Mouse (Mus musculus): ENCODE measurements around the gene Atp7b. TPM values are rescaled to one million over a fixed set of nuclear protein-coding genes. Genes with fewer than 3 reads are reported as not detected.
A peak's percentile ranks its signal among the peaks of the same experiment; 100 is the strongest.

The Atp7b gene
- 1 to 10 TPM; 2.6 to 3.1 TPM for total RNA-seq (2021)

DNA sequence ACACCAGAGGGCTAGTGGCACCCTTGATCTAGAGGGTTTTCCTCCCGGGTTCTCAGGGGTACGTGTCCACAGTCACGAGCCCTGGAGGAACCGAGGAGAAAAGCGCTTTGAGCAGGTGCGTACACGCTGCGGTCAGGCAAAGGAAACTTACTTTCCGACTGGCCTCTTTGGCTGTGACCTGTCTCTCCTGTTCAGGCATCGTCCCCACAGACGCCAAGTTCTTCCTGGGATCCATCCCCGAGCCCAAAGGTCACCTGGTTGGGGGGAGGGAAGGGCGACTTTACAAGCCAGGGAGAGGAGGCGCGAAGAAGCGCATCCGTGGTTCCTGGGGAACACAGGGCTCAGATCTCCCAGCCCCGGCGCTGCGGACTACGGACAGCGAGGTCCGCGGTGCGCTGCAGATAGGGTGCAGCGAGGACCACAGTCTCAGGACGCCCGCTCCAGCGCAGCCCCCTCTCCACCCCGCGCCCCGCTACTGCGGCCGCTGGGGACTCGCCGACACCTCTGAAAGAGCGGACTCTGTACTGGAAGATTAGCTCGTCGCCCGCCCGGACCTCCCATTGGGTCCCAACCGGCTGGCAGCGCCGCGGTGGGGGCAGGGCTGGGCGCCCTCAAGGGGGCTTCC, at the start of gene Atp7b:
Gene Atp7b, minus strand, starts transcription at position 485 of the 625 bp plus-strand sequence.
- peak in 1 of 2 experiments; percentile 36 for DNase-seq (ENCODE audit: extremely low spot score in 1 of 2, low spot score in 2 of 2)
- intact Hi-C loops (cut with DNase I) = no loop called here

DNA sequence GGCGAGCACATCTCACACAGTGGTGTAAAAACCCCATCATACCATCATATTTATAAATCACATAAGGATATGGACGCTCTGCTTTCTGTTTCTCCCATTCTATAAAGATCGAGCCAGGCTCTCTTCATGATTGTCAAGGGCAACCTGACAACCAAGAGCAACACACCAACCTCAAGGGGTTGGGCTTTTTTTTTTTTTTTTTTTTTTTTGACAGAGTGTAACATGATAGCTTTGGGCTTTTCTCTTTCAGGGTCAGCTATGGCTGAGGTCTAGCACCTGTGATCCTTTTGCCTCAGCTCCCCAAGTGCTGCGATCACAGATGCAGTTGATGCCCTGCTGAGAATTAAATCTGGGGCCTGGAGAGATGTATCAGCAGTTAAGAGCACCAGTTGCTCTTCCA, 46.9 kb upstream of the Atp7b start:
- intact Hi-C loops (cut with DNase I) = no loop called here
- DNase-seq (ENCODE audit: extremely low spot score in 1 of 2, low spot score in 2 of 2) = no peak

GRCm38 (mm10) chr8:22091568-22091967, 31.5 kb upstream of the Atp7b start:
- DNase-seq (ENCODE audit: extremely low spot score in 1 of 2, low spot score in 2 of 2) = peak in 1 of 2 experiments; percentile 17
- intact Hi-C loops (cut with DNase I) = no loop called here

DNA sequence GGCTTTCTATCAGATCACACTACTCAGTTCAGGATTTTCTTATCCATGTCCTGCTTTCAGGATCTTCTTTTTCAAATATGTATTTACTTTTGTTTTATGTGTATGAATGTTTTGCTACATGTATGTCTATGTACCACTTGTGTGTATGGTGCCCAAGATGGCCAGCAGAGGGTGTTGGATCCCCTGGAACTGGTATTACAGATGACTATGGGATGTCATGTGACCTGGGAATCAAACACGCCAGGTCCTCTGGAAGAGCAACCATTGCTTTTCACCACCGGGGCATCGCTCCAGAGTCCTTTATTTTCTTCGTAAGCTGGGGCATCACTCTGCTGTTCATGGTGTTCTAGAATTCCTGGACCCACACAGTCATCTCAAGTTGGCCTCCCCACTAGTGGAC, 29.1 kb upstream of the Atp7b start:
- intact Hi-C loops (cut with DNase I) = no loop called here
- DNase-seq (ENCODE audit: extremely low spot score in 1 of 2, low spot score in 2 of 2) = no peak

GRCm38 (mm10) chr8:22079313-22080007, 19.4 kb upstream of the Atp7b start:
- DNase-seq (ENCODE audit: extremely low spot score in 1 of 2, low spot score in 2 of 2) = no peak
- intact Hi-C loops (cut with DNase I) = no loop called here

GRCm38 (mm10) chr8:22061126-22061525, 1.0 kb upstream of the Atp7b start:
- intact Hi-C loops (cut with DNase I) = no loop called here

GRCm38 (mm10) chr8:22060446-22060889, 363 bp upstream of the Atp7b start, which contains the start of gene Alg11:
Gene Alg11 (plus strand): TSS chr8:22060721.
- peak; percentile 96 to 99 for DNase-seq (ENCODE audit: extremely low spot score in 1 of 2, low spot score in 2 of 2)
- intact Hi-C loops (cut with DNase I) = no loop called here

More at GRCm38 (mm10) chr8:22061126-22061525, 1.0 kb upstream of the Atp7b start:
- no peak for DNase-seq (ENCODE audit: extremely low spot score in 1 of 2, low spot score in 2 of 2)

GRCm38 (mm10) chr8:22059153-22059738, 859 bp downstream of the Atp7b start:
- intact Hi-C loops (cut with DNase I) = no loop called here
- DNase-seq (ENCODE audit: extremely low spot score in 1 of 2, low spot score in 2 of 2) = no peak

DNA sequence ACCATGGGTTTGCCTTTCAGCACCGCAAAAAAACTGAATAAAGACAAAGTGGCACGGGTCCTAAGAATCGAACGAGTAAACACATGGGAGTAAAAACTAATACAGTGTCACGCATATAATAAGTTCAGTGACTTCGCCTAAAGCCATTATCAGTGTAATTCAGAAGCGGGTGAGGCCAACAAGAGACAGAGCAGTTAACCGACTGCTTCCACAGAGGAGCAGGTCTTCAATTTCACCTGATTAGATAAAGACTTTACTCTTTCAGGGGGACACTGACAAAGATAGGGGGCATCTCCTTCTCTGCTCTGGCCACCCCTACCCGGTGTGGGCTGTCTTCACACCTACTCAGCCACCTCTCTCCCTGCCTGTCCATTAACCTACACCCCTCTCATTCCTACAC, 1.7 kb downstream of the Atp7b start:
- intact Hi-C loops (cut with DNase I) = no loop called here
- no peak for DNase-seq (ENCODE audit: extremely low spot score in 1 of 2, low spot score in 2 of 2)

- no peak for DNase-seq (ENCODE audit: extremely low spot score in 1 of 2, low spot score in 2 of 2)
- intact Hi-C loops (cut with DNase I) = no loop called here
Observed at GRCm38 (mm10) chr8:22056850-22057249, 3.3 kb downstream of the Atp7b start.

GRCm38 (mm10) chr8:22055492-22055877, 4.6 kb downstream of the Atp7b start:
- intact Hi-C loops (cut with DNase I) = no loop called here

DNA sequence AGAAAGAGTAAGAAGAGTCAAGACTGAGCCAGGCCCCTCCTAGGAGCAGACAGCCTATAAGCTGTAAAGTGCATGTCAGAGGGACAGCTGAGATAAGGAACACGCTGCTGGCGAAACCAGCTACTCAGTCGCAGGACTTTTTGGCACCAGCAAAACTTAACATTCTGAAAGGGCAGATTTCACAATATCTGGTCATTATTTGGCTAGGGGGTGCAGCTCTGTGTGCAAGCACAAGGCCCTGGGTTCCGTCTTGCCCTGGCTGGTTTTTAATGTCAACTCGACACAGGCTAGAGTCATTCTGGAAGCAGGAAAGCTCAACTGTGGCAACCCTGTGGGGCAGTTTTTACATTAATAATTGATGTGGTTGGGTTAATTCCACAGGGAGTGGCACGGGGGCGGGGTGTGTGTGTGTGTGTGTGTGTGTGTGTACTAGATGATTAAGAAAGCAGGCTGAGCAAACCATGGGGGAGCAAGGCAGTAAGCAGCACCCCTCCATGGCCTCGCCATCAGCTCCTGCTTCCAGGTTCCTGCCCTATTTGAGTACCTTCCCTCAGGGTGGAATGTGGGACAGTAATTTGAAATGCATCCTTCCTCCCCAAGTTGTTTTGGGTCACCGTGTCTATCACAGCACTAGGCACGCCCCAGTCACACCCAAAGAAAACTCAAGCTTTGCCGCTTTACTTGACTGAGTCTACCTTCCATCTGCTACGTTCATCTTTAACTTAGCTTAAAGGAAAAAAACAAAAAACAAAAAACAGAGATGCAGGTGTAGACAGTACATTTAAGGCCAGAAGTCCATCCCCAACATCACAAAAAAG, 5.2 kb downstream of the Atp7b start:
- intact Hi-C loops (cut with DNase I) = no loop called here
- DNase-seq (ENCODE audit: extremely low spot score in 1 of 2, low spot score in 2 of 2) = no peak

More at GRCm38 (mm10) chr8:22055492-22055877, 4.6 kb downstream of the Atp7b start:
- no peak for DNase-seq (ENCODE audit: extremely low spot score in 1 of 2, low spot score in 2 of 2)

DNA sequence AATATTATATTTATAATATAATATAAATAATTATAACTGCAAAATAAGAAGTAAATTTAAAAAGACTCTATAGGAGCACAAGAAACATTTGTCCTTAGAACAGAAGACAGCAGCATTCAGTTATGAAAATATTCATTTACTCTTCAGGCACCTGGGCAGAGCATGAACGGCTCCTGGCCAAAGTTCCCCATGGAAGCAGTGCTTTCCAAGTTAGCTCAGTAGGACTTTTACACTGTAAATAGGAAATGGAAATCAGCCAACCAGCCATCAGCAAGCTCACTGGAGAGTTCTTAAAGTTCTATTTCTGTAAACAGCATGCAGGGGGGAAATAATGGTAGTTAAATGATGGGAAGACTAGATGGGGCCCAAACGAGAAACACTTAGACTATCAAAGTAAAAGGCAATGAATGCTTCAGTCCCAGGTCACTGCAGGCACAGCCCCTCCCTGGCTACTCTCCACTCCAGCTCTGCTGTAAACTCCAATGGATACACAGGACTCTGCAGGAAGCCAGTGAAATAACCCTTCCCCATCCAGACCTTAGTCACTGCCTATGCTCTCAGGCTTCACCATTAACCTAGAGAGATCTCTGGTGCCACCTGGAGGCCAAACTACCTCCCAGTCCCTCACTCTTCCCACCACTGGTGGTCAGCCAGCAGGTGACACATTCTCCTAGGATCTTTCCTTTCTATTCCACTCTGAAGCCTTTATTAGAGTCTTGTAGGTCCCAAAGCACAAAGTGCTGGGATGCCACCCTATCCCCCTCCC, 12.2 kb downstream of the Atp7b start:
- peak in 1 of 2 experiments; percentile 44 for DNase-seq (ENCODE audit: extremely low spot score in 1 of 2, low spot score in 2 of 2)
- intact Hi-C loops (cut with DNase I) = loop anchor here (5.0 kb wide), 1 partner anchor 56 kb away; no protein-coding TSS in a partner anchor

DNA sequence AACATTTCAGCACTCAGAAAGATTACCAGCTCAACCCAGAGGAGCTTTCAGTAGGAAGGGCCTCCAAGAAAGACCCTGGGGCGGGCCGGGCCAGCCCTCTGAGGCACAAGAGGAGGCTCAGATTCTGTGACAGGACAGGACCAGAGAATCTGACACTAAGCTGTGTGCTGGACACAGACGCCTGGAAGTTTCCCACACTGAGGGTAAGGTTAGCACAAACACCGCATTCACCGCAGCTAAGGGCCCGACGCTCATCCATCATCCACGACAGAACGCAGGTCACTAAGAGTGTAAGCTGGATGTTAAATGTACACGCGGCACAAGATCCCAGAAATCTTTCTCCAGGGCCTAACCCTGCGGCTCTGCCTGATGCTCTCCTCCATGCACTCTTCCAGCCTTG, 16.4 kb downstream of the Atp7b start:
- intact Hi-C loops (cut with DNase I) = no loop called here

GRCm38 (mm10) chr8:22042515-22042914, 17.6 kb downstream of the Atp7b start:
- no peak for DNase-seq (ENCODE audit: extremely low spot score in 1 of 2, low spot score in 2 of 2)
- intact Hi-C loops (cut with DNase I) = no loop called here

More for the DNA sequence above, 16.4 kb downstream of the Atp7b start:
- DNase-seq (ENCODE audit: extremely low spot score in 1 of 2, low spot score in 2 of 2) = no peak

DNA sequence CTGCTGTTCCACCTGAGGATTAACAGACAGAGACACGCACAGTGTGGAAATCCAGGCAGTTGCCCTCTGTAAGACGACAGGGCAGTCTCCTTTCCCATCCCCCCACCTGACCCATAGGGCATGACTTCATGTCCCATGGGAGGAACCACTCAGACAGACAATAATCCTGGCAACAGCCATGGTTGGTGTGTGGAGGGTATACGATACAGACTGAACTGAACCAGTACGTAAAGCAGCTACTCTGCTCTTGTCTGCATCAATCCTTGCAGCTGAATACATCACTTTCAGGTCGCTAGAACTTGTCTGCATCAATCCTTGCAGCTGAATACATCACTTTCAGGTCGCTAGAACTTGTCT, 20.0 kb downstream of the Atp7b start:
- intact Hi-C loops (cut with DNase I) = no loop called here
- DNase-seq (ENCODE audit: extremely low spot score in 1 of 2, low spot score in 2 of 2) = no peak

- DNase-seq (ENCODE audit: extremely low spot score in 1 of 2, low spot score in 2 of 2) = no peak
- intact Hi-C loops (cut with DNase I) = no loop called here
Observed at GRCm38 (mm10) chr8:22039468-22040152, 20.5 kb downstream of the Atp7b start.

GRCm38 (mm10) chr8:22037022-22037421, 23.1 kb downstream of the Atp7b start:
- intact Hi-C loops (cut with DNase I) = no loop called here

More at GRCm38 (mm10) chr8:22037022-22037421, 23.1 kb downstream of the Atp7b start:
- DNase-seq (ENCODE audit: extremely low spot score in 1 of 2, low spot score in 2 of 2) = no peak

Measured in left cerebral cortex, postnatal 10 days (tissue).